Mouse (Mus musculus): ENCODE results near the gene Hjurp.
A peak's percentile ranks its signal among the peaks of the same experiment; 100 is the strongest.

The Hjurp gene

GRCm38 (mm10) chr1:88277098-88277817 lies at the start of gene Hjurp, which contains the start of gene Trpm8:
TSS of gene Hjurp (minus strand) at chr1:88277633.
TSS of gene Trpm8 (plus strand) at chr1:88277661.
- DNase-seq, result peak; percentile 100

DNA sequence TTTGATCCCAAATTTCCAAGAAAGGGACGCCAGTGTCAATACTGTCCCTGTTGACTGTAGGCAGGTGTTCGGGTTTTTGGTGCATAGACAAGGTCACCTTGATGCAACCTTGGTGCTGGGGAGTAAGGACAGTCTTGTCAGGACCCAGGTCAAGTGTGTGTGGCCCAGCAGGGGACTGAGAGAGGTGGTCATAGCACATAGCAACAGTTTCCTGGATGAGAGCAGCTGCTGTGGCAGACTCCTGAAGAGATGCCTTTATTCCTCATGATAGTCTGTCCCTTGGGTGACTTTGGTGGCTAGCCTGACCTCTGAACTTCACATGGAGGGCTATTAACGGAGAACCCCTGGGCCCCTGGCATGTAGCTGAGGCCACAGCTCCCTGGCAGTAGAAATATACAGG lies 45.7 kb upstream of the Hjurp start:
- no peak for DNase-seq

- no peak for DNase-seq
These were observed 44.7 kb upstream of the Hjurp start for GRCm38 (mm10) chr1:88322146-88322545.

GRCm38 (mm10) chr1:88320821-88321395 lies 43.5 kb upstream of the Hjurp start:
- no peak for DNase-seq

DNA sequence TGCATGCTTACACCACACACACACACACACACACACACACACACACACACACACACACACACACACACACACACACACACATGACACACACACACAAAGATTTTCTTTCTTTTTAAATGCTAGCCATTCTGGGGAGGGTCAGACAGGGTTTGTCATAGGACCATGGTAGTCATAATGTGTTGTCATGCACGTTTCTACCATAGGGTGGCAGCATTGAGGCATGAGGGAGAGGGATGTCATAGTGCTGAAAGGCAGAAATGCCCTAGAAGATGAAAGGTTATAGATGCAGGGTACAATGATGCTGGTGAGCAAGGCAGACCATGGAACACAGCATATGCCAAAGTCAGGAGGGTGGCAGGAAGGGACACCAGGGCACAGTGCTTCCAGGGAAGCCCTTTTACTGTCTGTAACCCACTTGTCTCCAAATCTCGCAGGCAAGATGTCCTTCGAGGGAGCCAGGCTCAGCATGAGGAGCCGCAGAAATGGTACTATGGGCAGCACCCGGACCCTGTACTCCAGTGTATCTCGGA lies 41.2 kb upstream of the Hjurp start:
- DNase-seq, result peak; percentile 61

DNA sequence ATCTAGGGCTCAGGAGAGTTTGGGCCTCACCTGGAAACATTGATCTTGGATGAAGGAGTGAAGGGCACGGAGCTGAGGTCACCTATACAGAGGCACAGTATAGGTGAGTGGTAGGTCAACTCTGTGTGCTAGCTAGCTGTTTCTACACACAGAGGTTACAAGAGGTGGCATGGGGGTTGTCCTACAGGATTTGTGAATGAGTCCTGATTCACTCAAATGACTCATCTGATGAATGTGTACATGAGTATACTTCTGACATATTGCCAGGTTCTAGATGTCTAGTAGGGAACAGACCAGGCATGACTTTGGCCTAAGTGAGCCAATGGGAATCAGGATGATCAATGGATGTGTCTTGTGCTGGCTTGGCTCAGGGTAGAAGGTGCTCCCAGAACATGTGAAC lies 39.8 kb upstream of the Hjurp start:
- no peak for DNase-seq

GRCm38 (mm10) chr1:88310349-88310748 lies 32.9 kb upstream of the Hjurp start:
- no peak for DNase-seq

- no peak for DNase-seq
These were observed 32.5 kb upstream of the Hjurp start for GRCm38 (mm10) chr1:88309905-88310304.

- DNase-seq, result no peak
These were observed 31.6 kb upstream of the Hjurp start for GRCm38 (mm10) chr1:88309020-88309419.

GRCm38 (mm10) chr1:88307180-88307579 lies 29.7 kb upstream of the Hjurp start:
- DNase-seq, result no peak

GRCm38 (mm10) chr1:88306543-88306942 lies 29.1 kb upstream of the Hjurp start:
- no peak for DNase-seq

GRCm38 (mm10) chr1:88305018-88305795 lies 27.8 kb upstream of the Hjurp start:
- no peak for DNase-seq

GRCm38 (mm10) chr1:88304261-88304985 lies 27.0 kb upstream of the Hjurp start:
- no peak for DNase-seq

GRCm38 (mm10) chr1:88303762-88304161 lies 26.3 kb upstream of the Hjurp start:
- no peak for DNase-seq

GRCm38 (mm10) chr1:88302057-88302740 lies 24.8 kb upstream of the Hjurp start:
- DNase-seq, result no peak

GRCm38 (mm10) chr1:88301121-88302014 lies 23.9 kb upstream of the Hjurp start:
- DNase-seq, result no peak

GRCm38 (mm10) chr1:88300301-88301050 lies 23.0 kb upstream of the Hjurp start:
- no peak for DNase-seq

- DNase-seq, result no peak
These were observed 22.1 kb upstream of the Hjurp start for GRCm38 (mm10) chr1:88299529-88299945.

DNA sequence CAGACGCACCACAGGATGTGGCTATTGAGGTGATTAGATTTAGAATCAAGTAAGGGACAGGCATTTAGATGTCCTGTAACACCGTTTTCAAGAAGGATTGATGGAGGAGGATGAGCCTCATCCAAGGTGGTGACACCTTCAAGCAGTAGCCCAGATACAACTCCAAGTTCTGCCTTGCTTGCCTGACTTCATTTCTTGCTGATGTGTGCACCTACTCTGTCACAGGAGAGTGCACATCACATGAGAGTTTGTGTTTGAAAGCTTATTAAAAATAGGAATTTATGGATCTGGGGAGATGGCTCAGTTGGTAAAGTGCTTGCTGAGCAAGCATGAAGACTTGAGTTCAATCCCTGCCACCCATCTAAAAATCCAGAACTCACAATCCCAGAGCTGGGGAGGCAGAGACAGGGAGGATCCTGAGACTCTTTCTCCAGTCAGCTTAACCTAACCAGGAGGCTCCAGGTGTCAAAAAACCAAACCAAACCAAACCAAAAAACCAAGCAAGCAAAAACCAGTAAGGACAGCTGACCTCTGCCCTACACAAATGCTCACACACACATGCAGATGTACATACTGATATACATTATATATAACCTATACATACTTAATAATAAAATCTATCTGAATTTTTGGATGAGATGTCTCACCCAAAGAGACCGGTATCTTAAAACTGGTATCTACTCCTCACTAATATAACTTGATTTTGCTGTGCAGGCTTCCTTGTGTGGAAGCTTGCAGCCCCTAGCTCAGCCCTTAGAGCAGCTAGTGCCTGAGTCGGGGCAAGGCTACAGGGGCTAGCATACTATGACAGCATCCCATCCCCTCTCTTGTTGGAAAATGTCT lies 21.5 kb upstream of the Hjurp start:
- no peak for DNase-seq

Measured in kidney, adult 9 months (tissue).